Mouse (Mus musculus) cerebellum, postnatal 36 days (tissue): ENCODE results near the gene 4930579F01Rik.

ENCODE experiments used
- DNase-seq, 2 experiments: peaks; one replicate each; pipeline ENCODE4 v3.0.0; 2021 to 2022; ENCODE audit warnings: mixed read lengths in 2 of 2

Gene 4930579F01Rik

DNA sequence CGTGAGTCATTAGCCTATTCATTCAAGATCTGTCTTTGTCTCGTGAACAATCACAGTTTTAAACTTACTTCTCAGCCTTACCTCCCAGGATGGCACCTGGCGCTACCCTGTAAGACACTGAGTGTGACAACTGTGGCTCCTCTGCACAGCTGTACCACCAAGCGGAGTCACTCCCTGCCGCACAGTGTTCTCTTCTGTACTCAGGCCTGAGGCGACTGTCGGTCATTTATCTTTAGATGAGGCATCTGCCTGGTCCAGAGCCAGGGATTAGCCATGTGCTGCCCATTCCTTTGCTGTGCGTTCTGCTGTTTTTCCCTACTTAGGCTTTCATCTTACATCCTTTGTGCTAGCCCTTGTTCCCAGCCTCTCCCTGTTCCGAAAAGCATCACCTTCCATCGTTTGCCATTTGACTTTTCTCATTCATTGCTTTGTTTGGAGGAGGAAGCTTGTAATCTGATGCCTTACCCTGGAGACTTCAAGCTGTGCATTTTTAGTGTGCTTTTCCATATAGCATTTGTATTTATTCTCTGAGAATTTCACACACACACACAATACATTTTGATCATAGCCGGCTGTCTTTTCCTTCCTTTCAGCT lies 21.9 kb upstream of the 4930579F01Rik start:
- DNase-seq: no peak

DNA sequence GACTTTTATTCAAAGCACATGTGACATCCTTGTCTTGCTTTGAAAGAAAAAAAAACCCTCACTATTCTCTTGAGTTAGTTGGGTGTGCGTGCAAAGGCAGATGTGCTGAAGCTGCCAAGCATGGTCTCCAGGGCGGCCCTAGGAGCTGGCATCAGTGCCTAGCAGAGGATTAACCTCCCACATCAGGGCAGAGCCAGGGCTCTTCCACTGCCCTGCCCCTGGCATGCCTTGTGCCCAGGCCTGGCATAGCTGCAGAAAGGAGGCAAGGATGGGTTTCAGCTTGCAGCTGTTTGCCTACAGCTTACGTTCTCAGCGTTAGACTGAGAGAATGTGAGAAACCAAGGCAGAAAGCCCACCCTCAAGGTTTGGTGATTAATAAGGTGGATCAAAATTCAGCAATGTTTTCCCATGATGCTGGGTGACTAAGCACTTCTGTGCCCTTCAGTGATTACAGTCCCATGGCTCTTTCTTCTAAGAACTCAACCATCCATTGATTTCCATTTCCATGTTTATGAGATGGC lies 18.9 kb upstream of the 4930579F01Rik start:
- DNase-seq: no peak

DNA sequence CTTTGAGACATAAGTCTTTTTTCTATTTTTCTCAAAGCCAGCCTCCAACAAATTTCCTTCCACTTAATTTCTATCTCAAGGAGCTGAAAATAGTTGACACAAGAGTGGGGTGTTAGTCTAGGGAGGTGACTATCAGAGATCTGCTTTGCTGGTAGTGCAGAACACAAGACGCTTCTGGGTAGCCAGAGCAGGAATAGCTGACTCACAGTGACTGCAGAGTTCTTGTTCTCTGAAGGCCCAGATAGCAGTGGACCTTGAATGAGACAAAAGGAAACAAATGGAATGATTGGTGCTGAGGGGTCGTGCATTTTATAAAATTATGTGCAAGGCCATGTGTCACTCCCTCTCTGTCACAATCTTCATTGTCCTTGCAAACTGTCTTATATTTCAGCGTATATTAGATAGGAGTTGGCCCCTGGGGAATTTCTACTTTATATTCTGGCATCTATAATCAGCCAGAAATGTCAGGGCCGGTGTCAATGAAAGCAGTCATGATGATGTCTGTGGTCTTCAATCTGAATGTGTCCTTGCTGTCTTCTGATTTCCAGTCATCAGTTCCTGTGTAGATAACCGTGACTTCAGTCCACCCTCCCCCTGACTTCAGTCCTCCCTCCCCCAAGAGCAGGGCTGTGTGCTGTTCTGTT lies 16.9 kb upstream of the 4930579F01Rik start:
- DNase-seq: no peak

DNA sequence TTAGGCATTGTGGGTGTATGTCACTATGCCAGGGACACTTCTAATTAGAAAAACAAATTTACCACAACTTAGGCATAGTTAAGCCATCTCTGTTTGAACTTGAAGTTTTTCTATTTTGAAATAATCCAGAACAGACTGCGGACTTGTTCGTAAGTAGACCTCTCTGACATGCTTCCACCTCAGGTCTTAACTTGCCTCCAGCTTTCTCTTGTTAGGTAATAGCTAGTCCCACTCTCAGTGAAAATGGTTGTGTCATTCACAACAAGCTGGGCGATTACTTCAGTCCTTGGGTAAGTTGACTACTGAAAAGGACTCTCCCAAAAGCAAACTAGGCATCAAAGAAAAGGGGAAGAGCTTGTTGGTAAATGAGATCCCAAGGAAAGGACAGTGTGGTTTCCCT lies 15.2 kb upstream of the 4930579F01Rik start:
- DNase-seq: no peak

DNA sequence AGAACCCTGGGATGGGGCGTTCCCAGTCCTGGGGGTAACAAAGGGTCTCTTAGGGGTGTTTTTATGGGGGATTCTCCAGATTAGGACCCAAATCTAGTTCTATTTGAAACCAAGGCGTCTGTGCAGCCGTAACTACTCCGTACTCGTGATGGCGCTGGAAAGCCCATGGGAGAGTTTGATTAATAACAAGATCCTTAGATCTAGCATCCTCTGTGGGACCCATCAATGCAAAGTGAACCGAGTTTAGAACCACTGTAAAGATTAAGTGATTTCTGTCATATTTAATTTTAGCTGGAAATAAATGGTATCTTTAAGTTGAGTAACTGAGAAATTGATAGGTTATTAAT lies 5.1 kb upstream of the 4930579F01Rik start:
- DNase-seq: no peak

DNA sequence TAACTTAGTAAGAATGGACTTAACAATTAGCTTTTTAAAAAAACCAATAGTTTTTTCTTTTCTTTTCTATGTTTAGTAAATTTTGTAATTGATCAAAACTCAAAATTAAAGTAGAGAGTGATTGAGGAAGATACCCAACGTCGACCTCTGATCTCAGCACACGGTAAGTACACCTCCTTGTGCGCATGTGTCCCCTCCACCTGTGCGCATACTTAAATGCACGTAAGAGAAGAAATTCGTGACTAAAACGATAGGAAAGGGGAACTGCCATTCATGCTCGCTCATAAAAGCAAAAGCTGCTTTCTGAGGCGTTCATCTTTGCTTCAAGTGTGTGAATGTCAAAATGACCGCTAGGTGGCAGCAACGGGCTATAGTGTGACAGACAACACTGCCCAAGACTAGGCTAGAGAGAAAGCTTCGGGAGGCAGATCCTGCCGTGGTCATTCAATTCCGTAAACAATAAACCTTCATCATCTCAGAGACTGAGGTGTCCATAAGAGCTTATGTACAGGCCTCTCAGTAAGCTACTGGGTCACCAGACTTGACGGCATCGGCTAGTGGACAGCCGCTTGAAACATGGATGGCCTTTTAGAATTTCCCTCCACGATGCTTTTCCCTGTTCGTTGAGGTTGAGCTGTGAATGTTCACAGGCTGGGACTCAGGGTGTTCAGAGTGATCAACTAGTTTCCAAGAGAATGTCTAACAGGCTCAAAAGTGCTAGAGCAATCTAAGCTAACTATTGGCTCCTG lies 4.5 kb upstream of the 4930579F01Rik start:
- peak; percentile 85 to 93 for DNase-seq

DNA sequence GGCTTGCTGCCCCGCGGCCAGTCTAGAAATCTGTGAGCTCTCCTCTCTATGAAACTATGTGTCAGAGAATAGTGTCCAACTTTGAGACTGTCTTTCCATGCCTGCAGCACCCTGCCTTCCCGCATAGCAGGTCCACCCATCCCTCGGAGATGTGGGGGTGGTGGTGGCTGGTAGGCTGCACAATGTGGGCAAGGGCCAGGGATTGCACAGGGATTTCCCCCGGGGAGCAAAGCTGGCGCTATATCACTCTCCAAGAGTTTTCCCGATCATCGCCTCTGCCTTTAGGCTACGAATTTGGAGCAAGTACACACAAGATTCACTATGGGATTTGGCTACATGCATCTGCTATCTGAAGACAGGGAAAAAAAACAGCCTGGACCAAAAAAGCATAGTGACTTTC lies 3.9 kb upstream of the 4930579F01Rik start:
- DNase-seq: no peak

DNA sequence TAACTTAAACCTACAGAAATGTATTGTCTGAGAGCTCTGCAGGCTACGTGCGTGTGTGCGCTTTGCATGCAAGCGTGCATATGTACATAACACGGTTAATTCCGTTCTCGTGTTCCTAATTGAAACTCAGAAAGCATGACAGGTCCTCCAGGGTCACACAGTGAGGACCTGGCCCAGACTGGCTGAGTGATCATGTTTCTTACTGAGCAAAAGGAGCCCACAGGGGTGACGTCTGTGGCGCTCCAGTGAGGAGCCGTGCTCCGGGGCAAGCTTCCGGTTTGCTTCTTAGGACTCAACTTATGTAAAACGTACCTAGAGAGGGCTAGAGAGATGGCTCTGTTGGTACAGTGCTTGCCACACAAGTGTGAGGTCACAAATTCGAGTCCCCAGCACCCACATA lies 3.5 kb upstream of the 4930579F01Rik start:
- no peak for DNase-seq

DNA sequence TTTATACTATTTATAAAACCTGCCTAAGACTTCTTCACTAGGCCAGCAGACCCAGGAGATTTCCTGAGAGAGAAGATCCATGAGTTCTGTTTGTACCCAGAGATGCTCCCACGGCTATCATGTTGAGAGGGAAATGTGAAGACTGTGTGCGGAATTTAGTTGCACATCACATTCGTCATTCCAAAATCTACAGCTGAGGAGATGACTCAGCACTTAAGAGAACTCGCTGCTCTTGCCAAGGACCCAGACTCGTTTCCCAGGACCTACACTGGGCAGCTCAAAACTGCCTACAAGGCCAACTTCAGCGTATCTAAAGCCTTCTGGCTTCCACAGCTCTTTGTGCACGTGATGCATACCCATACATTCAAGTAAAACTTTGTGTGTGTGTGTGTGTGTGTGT lies 1.4 kb downstream of the 4930579F01Rik start:
- no peak for DNase-seq

DNA sequence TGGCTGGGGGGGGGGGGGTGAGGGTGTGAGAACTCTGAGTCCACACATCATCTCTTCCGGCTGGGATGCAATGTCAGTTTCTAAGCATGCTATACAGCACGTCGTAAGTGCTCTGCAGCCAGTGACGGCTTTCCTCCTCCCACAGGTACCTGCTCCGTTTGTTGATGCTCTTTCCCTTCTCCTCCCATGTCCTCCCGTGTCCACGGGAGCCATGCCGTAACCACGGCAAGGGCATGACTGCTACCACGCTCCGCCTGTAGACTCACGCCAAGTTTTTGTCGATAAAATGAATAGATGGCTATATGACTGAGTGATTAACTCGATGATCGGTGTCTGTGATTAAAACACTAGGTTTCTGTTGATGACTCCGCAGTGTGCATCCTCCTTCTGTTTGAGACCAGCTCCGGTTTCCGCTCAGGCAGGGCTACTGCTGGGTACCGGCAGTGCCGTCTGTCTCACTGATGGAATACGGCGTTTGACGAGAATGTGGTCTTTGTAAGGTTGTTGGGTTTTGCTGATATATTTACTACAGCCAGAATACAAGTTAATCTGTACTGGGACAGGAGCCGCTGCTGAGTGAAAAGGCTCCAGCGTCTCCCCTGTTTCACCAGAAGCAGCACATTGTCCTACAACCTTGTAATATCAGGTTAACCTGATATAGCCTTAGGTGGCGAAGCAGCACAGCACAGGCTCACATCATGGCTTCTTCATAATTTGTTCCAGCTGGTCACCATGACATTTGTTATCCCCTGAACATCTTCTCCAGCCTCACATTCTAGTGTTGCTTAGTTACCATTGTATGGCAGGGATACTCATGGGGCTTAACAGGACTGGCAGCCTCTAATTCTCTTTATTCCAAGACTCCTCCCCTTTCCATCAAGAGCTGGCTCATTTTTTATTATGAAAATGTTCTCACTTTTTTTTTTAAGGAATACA lies 7.4 kb downstream of the 4930579F01Rik start:
- no peak for DNase-seq

DNA sequence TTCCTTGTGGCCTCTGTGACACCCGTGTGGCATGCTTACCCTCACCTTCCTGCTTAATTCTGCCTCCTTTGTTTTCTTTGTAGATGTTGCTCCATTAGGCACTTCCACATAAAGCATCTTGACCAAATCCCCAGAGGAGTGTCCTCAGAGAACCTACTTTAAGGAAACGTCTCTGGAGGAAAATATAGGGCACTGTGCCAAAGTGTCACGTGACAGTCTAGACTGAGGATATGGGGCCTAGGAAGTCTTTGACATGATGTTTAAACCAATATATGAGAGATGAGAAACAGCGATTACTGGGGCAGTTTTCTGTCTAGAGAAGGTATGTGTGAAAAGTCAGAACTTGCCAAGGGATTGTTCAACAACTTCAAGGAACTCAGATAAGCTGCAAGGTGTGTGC lies 8.3 kb downstream of the 4930579F01Rik start:
- DNase-seq: no peak

DNA sequence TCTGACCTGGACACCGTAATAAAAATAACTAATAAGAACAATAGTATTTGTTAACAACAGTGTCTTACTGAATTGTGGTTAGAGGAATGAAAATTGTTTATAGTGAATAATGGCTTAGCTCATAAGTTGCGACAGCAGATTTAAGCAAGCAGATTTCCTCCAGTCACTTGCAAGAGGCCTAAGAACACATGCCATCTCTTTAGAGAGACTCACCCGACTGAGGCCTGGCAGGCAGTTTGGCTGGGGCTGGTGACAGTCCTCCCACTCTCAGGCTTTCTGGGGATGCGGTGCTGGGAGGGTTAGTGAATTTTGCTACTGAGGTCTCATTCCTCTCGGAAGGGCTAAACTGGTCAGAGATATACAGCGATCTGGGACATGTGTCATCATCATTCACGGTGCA lies 10.3 kb downstream of the 4930579F01Rik start:
- DNase-seq: no peak

DNA sequence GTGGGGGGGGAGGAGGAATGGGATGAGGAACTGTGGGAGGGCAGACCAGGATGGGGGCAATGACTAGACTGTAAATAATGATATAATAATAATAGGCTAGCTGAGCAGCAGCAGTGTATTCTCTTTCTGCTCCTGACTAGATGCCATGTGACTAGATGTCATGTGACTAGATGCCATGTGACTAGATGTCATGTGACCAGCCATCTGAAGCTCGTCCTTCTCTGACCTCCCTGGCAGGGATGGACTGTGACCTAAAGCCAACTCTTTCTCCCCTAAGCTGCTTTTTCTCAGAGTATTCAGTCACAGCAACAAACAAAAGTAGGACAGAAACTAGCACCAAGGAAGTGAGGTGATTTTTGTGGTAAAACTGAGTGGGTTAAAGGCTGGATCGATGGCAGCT lies 11.6 kb downstream of the 4930579F01Rik start:
- DNase-seq: no peak

DNA sequence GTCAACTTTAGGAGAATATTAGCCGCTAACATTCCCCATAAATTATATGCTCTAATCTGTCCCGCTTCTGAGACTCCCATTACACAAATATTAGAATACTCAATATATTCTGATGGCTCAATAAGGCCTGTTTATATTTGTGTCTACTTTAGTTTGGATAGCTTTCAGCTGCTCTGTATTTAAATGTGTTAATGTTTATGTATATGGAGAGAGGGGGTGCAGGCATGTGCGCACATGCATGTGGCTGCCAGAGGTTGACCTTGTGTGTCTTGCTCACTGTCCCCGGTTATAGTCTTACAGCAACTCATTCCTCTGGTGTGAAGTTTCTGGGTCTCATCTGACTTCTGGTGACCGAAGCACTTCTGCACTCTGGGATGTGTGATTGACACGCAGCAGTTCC lies 18.1 kb downstream of the 4930579F01Rik start:
- DNase-seq: no peak

DNA sequence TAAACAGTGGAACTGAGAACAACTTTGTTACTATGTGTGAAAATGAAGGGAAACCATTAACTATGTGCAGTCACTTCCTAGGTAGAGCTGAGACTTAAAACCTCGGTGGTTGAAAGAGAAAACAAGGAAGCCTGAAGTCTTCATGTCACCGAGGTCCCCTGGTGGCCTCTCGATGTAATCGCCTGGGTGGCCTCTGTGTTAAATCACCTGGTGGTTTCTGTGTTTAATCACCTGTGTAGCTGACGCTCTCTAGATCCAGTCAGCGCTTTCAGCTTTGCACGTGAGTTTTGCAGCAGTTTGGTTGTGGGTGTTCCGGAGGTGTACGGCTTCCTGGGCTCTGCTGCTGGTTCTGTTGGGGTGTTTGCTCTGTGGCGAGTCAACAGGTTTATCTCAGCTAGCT lies 20.3 kb downstream of the 4930579F01Rik start:
- DNase-seq: no peak

DNA sequence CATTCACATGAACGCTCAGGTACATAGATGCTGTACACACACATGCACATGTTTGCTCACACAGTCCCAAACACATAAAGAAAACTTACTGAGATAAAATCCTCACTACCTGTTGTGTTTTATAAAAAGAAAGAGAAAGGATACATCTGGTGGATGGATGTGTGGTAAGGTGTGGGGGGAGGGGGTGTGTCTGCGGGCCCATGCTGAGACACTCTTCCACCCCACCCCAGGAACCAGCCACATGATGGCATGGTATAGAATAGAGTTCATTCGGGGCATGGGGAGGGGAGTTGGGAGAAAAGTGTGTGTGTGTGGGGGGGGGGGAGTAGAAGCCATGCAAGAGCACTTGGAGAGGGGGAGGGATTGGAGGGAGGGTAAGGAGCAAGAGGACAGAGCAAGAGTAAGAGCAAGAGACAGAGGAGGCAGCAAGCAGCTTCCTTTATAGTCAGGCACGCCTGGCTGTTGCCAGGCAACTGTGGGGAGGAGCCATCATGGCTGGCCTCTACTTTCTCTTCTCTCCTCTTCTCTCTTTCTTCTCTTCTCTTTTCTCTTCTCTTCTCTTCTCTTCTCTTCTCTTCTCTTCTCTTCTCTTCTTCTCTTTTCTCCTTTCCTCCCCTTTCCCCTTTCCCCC lies 31.0 kb downstream of the 4930579F01Rik start:
- no peak for DNase-seq

DNA sequence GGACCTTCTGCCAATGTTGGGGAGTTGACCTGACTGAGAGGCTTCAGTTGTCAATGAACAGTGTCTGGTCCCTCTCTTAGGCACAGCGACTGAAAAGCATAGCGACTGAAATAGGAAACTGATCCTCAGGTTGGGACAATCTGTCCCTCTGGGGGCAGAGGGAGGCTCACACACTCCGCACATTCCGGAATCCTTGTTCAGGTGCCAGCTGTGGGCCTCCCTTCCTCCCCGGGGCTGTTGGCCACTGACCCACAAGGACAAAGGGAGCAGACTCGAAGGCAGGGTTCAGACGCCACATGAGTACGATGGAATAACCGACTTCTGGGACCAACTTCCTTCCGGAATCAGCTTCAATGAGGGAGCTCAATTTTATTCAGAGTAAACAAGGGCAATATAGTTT lies 32.0 kb downstream of the 4930579F01Rik start:
- no peak for DNase-seq

DNA sequence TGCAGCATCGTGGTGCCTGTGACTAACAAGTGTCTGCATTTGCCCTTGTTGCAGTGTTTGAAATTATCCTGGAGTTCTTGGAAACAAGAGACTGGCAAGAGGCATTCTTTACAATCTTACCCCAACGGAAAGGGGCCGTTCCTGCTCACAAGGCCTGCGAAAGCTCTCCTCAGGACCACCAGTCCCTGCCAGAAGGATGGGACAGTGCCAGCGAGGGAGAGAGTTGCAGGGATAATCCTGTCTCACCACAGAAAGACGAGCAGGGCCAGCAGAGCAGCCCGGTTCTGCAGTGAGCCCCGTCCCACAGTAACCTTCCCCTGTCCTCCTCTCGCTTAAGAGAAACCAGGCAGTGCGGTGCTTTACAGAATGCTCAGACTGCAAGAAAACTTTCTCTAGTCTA lies 37.0 kb downstream of the 4930579F01Rik start:
- peak in 1 of 2 experiments; percentile 17 for DNase-seq

DNA sequence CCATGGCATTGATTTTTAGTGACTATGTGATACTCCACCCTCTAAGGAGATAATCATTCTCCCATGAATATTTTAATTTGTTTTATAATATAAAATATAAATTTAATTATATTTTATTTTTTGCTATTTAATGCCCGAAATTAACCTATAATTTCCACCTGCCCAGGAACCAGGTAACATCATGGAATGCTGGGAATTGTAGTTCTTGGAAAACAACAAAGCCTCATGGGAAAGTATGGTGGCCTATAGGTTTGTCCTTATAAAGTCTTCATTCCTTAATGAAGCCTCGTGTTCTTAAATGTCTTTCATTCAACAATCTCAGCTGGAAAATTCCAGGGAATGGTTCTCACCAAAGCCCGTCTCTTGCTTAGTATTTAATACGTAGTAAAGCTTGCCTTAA lies 38.6 kb downstream of the 4930579F01Rik start:
- DNase-seq: no peak

DNA sequence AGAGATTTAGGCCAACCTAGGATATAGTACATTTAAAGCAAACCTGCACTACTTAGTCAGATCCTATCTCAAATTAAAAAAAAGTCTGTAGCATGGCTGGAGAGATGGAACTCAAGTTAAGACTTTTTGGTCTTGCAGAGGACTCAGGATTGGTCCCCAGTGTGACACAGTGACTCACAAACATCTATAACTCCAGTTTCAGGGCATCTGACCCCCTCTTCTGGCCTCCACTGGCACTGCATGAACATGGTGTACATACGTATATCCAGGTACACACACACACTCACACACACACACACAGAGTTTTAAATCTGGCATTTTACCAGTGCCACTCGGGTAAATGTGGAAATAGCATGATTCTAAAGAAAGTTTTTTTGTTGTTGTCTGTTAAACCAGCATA lies 44.8 kb downstream of the 4930579F01Rik start:
- DNase-seq: no peak

DNA sequence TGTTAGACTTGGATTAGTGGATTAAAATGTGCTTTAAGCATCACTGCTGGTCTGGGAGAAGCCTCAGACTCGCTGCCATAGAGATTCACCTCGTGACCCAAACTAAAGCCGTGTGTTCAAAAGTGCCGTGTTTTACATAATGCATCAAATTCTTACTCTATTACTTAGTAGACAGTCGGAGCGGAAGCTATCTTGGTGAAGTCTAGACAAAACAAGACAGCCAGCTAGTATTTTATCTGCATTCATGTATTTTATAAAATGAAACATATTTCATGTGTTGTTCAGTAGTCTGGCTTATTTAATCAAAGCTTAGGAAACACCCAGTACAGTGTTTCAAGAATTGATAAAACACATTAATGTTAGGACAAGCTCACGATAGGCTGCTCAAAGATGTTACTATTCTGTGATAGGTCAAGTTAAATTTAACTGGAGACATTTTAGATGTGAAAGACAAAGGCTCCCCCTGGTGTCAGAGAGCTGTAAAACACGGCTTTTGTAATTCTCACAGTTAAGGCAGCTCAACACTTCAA lies 48.9 kb downstream of the 4930579F01Rik start, which contains the start of gene Mttp:
TSS of gene Mttp (minus strand) at position 327 of the 530 bp plus-strand sequence.
- DNase-seq: peak; percentile 73 to 87

DNA sequence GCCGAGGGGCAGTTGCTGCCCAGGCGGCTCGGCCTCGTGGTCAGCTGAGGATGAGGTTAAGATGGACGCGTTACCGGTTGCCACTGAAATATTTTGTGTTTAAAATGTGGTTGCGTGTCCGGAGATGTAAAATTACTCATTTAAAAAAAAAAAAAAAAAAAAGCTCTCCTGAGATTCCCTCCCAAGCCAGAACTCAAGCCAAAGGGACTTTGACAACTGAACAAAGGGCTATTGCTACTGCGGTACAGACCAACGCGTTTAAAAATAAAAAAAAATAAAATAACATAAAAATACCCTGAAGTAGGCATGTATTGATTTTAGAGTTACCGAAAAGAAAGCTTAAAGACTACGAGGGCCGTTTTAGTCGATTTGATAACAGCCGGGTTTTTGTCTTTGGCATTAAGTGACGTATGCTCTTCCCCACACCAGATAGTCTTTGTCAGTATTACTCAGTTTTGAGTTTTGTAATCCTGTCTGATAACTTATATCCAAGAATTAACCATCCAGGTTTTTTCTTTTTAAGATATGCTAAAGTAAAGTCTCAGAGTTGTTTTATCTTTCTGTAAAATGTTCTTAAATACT lies 49.5 kb downstream of the 4930579F01Rik start:
- no peak for DNase-seq
